Mouse (Mus musculus) MEL (cell line): ENCODE results near the gene Slc25a12. TPM values are rescaled to one million over a fixed set of nuclear protein-coding genes. Genes with fewer than 3 reads are reported as not detected.

Experiments
- DNase-seq: peaks from one replicate; pipeline ENCODE4 v3.0.0; 2011; ENCODE audit warnings: low read depth, low spot score
- H3K27ac ChIP-seq: 2 replicates; pipeline ENCODE4 v1.5.1; 2012; ENCODE audit warnings: low read depth, mild to moderate bottlenecking, control low read depth, low read length, moderate library complexity; ENCODE audit not compliant: control insufficient read depth
- H3K27me3 ChIP-seq, 2 experiments: fragments of 150-350 bp in 1 of 2; sonication (generic) in 1 of 2; 2 replicates each; pipeline ENCODE4 v1.6.1; 2012; ENCODE audit warnings: low read length in 2 of 2, mild to moderate bottlenecking in 2 of 2, improper control_type of control experiment in 1 of 2, moderate library complexity in 1 of 2; ENCODE audit not compliant: insufficient read depth in 2 of 2, control insufficient read depth in 1 of 2
- H3K36me3 ChIP-seq, 2 experiments: 2 replicates each; pipeline ENCODE4 v1.6.1; 2012 to 2014; ENCODE audit warnings: low read length in 2 of 2, improper control_type of control experiment in 1 of 2, inconsistent platforms in 1 of 2, mild to moderate bottlenecking in 1 of 2; ENCODE audit not compliant: insufficient read depth in 2 of 2, control insufficient read depth in 1 of 2
- H3K4me1 ChIP-seq, 2 experiments: fragments of 150-350 bp in 1 of 2; sonication (generic) in 1 of 2; 2 replicates each; pipeline ENCODE4 v1.6.1; 2012; ENCODE audit warnings: low read length in 2 of 2, improper control_type of control experiment in 1 of 2, mild to moderate bottlenecking in 1 of 2; ENCODE audit not compliant: insufficient read depth in 2 of 2, control insufficient read depth in 1 of 2
- H3K4me3 ChIP-seq, 2 experiments: fragments of 150-350 bp in 1 of 2; sonication (generic) in 1 of 2; 2 replicates each; pipeline ENCODE4 v1.5.1; 2012; ENCODE audit warnings: low read depth in 2 of 2, low read length in 2 of 2, mild to moderate bottlenecking in 2 of 2, moderate library complexity in 2 of 2, control low read depth in 1 of 2, improper control_type of control experiment in 1 of 2; ENCODE audit not compliant: control insufficient read depth in 1 of 2, insufficient read depth in 1 of 2
- H3K79me2 ChIP-seq: 2 replicates; pipeline ENCODE4 v1.6.1; 2012; ENCODE audit warnings: mild to moderate bottlenecking, low read length, moderate library complexity; ENCODE audit not compliant: control insufficient read depth, poor library complexity, insufficient read depth
- H3K9ac ChIP-seq: 2 replicates; pipeline ENCODE4 v1.6.1; 2012; ENCODE audit warnings: low read depth, mild to moderate bottlenecking, control low read depth, low read length, moderate library complexity; ENCODE audit not compliant: control insufficient read depth, poor library complexity, severe bottlenecking
- H3K9me3 ChIP-seq: fragments of 150-350 bp; sonication (generic); replicated peaks from 2 replicates; pipeline ENCODE4 v1.6.1; 2012; ENCODE audit warnings: mild to moderate bottlenecking, low read length, improper control_type of control experiment, moderate library complexity; ENCODE audit not compliant: insufficient read depth
- CHD1 ChIP-seq: IDR thresholded peaks from 2 replicates; pipeline ENCODE4 v1.6.1; 2012; ENCODE audit warnings: low read depth, mild to moderate bottlenecking, inconsistent platforms, low read length, improper control_type of control experiment
- CHD2 ChIP-seq: IDR thresholded peaks from 2 replicates; pipeline ENCODE4 v1.6.1; 2011; ENCODE audit warnings: low read length, improper control_type of control experiment
- CTCF ChIP-seq, 3 experiments: IDR thresholded peaks in 2 of 3; conservative IDR thresholded peaks in 1 of 3; 2 replicates each; pipeline ENCODE4 v1.5.1; 2011 to 2012; ENCODE audit warnings: low read length in 3 of 3, low read depth in 2 of 3, mild to moderate bottlenecking in 2 of 3, improper control_type of control experiment in 1 of 3, inconsistent platforms in 1 of 3, mixed read lengths in 1 of 3, moderate library complexity in 1 of 3; ENCODE audit not compliant: control insufficient read depth in 1 of 3, insufficient read depth in 1 of 3, poor library complexity in 1 of 3, severe bottlenecking in 1 of 3
- E2F4 ChIP-seq: IDR thresholded peaks from 2 replicates; pipeline ENCODE4 v1.6.1; 2011; ENCODE audit warnings: low read depth, low read length, improper control_type of control experiment, borderline replicate concordance
- ETS1 ChIP-seq: IDR thresholded peaks from 2 replicates; pipeline ENCODE4 v1.6.1; 2012; ENCODE audit warnings: low read depth, mild to moderate bottlenecking, inconsistent platforms, low read length, improper control_type of control experiment, moderate library complexity
- GABPA ChIP-seq: IDR thresholded peaks from 2 replicates; pipeline ENCODE4 v1.6.1; 2012; ENCODE audit warnings: low read depth, mild to moderate bottlenecking, inconsistent platforms, low read length, improper control_type of control experiment, moderate library complexity
- GATA1 ChIP-seq: IDR thresholded peaks from 2 replicates; pipeline ENCODE4 v1.6.1; 2011; ENCODE audit warnings: low read depth, low read length, improper control_type of control experiment
- HCFC1 ChIP-seq: IDR thresholded peaks from 2 replicates; pipeline ENCODE4 v1.6.1; 2012; ENCODE audit warnings: low read depth, mild to moderate bottlenecking, inconsistent platforms, low read length, improper control_type of control experiment, moderate library complexity
- MAX ChIP-seq: IDR thresholded peaks from 2 replicates; pipeline ENCODE4 v1.6.1; 2011; ENCODE audit warnings: low read length, improper control_type of control experiment
- MAZ ChIP-seq: IDR thresholded peaks from 2 replicates; pipeline ENCODE4 v1.6.1; 2012; ENCODE audit warnings: low read depth, mild to moderate bottlenecking, inconsistent platforms, low read length, improper control_type of control experiment
- MXI1 ChIP-seq: IDR thresholded peaks from 2 replicates; pipeline ENCODE4 v1.6.1; 2011; ENCODE audit warnings: mild to moderate bottlenecking, low read depth, low read length, improper control_type of control experiment
- MYB ChIP-seq: IDR thresholded peaks from 2 replicates; pipeline ENCODE4 v1.6.1; 2011; ENCODE audit warnings: mild to moderate bottlenecking, low read depth, low read length, improper control_type of control experiment
- MYC ChIP-seq: IDR thresholded peaks from 2 replicates; pipeline ENCODE4 v1.6.1; 2011; ENCODE audit warnings: low read depth, mild to moderate bottlenecking, low read length, improper control_type of control experiment, moderate library complexity
- NRF1 ChIP-seq: IDR thresholded peaks from 2 replicates; pipeline ENCODE4 v1.6.1; 2014; ENCODE audit warnings: low read depth, mild to moderate bottlenecking, inconsistent platforms, low read length, improper control_type of control experiment, moderate library complexity; ENCODE audit not compliant: poor library complexity, insufficient read depth, severe bottlenecking
- POLR2AphosphoS2 ChIP-seq: IDR thresholded peaks from 2 replicates; pipeline ENCODE4 v1.6.1; 2011; ENCODE audit warnings: low read length, improper control_type of control experiment
- RAD21 ChIP-seq: IDR thresholded peaks from 2 replicates; pipeline ENCODE4 v1.6.1; 2011; ENCODE audit warnings: mild to moderate bottlenecking, low read depth, low read length, improper control_type of control experiment
- RCOR1 ChIP-seq: IDR thresholded peaks from 2 replicates; pipeline ENCODE4 v1.6.1; 2012; ENCODE audit warnings: low read depth, mild to moderate bottlenecking, inconsistent platforms, low read length, improper control_type of control experiment
- SIN3A ChIP-seq: IDR thresholded peaks from 2 replicates; pipeline ENCODE4 v1.6.1; 2012; ENCODE audit warnings: low read length, improper control_type of control experiment, inconsistent platforms
- SMC3 ChIP-seq: IDR thresholded peaks from 2 replicates; pipeline ENCODE4 v1.6.1; 2011; ENCODE audit warnings: low read depth, low read length, improper control_type of control experiment
- TCF12 ChIP-seq: IDR thresholded peaks from 2 replicates; pipeline ENCODE4 v1.6.1; 2014; ENCODE audit warnings: low read depth, mild to moderate bottlenecking, inconsistent platforms, low read length, improper control_type of control experiment, moderate library complexity
- UBTF ChIP-seq: IDR thresholded peaks from 2 replicates; pipeline ENCODE4 v1.6.1; 2012; ENCODE audit warnings: low read depth, mild to moderate bottlenecking, inconsistent platforms, low read length, improper control_type of control experiment, moderate library complexity, borderline replicate concordance; ENCODE audit not compliant: insufficient read depth
- USF1 ChIP-seq: IDR thresholded peaks from 2 replicates; pipeline ENCODE4 v1.6.1; 2014; ENCODE audit warnings: low read depth, mild to moderate bottlenecking, inconsistent platforms, low read length, improper control_type of control experiment, moderate library complexity
- USF2 ChIP-seq, 2 experiments: IDR thresholded peaks; 2 replicates each; pipeline ENCODE4 v1.6.1; 2011 to 2012; ENCODE audit warnings: improper control_type of control experiment in 2 of 2, low read length in 2 of 2, borderline replicate concordance in 1 of 2, inconsistent platforms in 1 of 2, low read depth in 1 of 2, mild to moderate bottlenecking in 1 of 2; ENCODE audit not compliant: insufficient read depth in 1 of 2
- ZC3H11A ChIP-seq: IDR thresholded peaks from 2 replicates; pipeline ENCODE4 v1.6.1; 2012; ENCODE audit warnings: low read depth, mild to moderate bottlenecking, inconsistent platforms, low read length, improper control_type of control experiment
- ZKSCAN1 ChIP-seq: IDR thresholded peaks from 2 replicates; pipeline ENCODE4 v1.6.1; 2012; ENCODE audit warnings: low read depth, mild to moderate bottlenecking, inconsistent platforms, low read length, improper control_type of control experiment, moderate library complexity
- ZMIZ1 ChIP-seq: IDR thresholded peaks from 2 replicates; pipeline ENCODE4 v1.6.1; 2012; ENCODE audit warnings: low read depth, mild to moderate bottlenecking, inconsistent platforms, low read length, improper control_type of control experiment, moderate library complexity
- ZNF384 ChIP-seq: IDR thresholded peaks from 2 replicates; pipeline ENCODE4 v1.6.1; 2012; ENCODE audit warnings: low read depth, mild to moderate bottlenecking, inconsistent platforms, low read length, improper control_type of control experiment
- polyA plus RNA-seq, 2 experiments: library from polyadenylated mRNA; stranded (reverse) in 1 of 2; unstranded in 1 of 2; fragments of >175 nt in 1 of 2; fragments of >200 nt in 1 of 2; gene quantifications; 2 replicates each; pipeline versions ENCODE4 v1.2.1 to v1.2.4; 2012; ENCODE audit warnings: low replicate concordance in 2 of 2, low read depth in 1 of 2; ENCODE audit not compliant: insufficient read length in 2 of 2, insufficient read depth in 1 of 2, missing spikeins in 1 of 2
- total RNA-seq: library from RNA; depleted of rRNA; stranded (reverse); fragments of 300-350 nt; gene quantifications from 2 replicates; pipeline ENCODE4 v1.2.3, GENCODE M21; 2012

Slc25a12 gene
- total and polyA plus RNA-seq, 3 experiments, result 63.2 to 98.6 TPM; not detected in 1

DNA sequence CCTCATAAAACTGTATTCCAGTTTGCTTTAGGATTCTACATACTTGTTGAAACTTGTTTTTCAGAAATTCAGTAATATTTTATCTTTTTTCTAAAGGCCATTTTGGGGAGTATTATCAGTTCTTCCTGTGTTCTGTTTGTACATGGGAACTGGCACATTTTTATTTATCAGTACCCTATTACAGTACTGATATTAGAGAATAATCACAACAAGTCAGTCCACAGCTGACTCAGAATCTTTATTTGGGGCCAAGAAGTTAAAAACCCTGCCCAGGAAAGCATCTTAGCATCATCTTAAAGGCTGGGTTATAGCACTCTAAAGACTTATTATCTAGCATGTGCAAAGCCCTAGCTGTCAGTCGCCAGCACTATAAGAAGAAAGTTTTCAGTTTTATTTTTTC lies 137.9 kb downstream of the Slc25a12 start:
- Histone ChIP-seq H3K9me3 (no peaks in the 10 kb centered on the region), H3K4me1 (peaks cover 0 to 6% of the 10 kb centered on the region in 2 experiments; a peak in 2 of 4 replicates), H3K79me2 (no peaks in the 10 kb centered on the region), H3K36me3 (peaks cover 2 to 8% of the 10 kb centered on the region in 2 experiments), H3K4me3 (no peak overlapping the region), H3K9ac (no peak overlapping the region), H3K27ac (no peak overlapping the region), H3K27me3 (no peaks in the 10 kb centered on the region)
- TF ChIP-seq GATA1 (no peak), SIN3A (peak; percentile 20; the same call in 1 of the 2 replicates), UBTF (no peak), ZC3H11A (no peak), ZNF384 (no peak), GABPA (no peak), CHD2 (no peak), ZMIZ1 (no peak), ETS1 (peak; percentile 38; the same call in 1 of the 2 replicates), MAZ (no peak), USF1 (no peak), USF2 (IDR thresholded peaks at IDR 0.05; ENCODE audit: borderline replicate concordance in 1 of 2, insufficient read depth in 1 of 2, low read depth in 1 of 2, low read length in 2 of 2) (no peak), E2F4 (no peak), RCOR1 (peak; percentile 62; the same call in 1 of the 2 replicates), CTCF (IDR thresholded peaks at IDR 0.05 in 2 of 3, conservative IDR thresholded peaks at IDR 0.05 in 1 of 3; ENCODE audit: control insufficient read depth in 1 of 3, insufficient read depth in 1 of 3, low read depth in 2 of 3, low read length in 3 of 3, poor library complexity in 1 of 3, severe bottlenecking in 1 of 3) (no peak), HCFC1 (no peak), SMC3 (no peak), TCF12 (0 out of 2 replicates have a peak, but pooled peaks have one; percentile 22), MYC (no peak), MYB (no peak), POLR2AphosphoS2 (no peak), ZKSCAN1 (no peak)
- no peak for DNase-seq

DNA sequence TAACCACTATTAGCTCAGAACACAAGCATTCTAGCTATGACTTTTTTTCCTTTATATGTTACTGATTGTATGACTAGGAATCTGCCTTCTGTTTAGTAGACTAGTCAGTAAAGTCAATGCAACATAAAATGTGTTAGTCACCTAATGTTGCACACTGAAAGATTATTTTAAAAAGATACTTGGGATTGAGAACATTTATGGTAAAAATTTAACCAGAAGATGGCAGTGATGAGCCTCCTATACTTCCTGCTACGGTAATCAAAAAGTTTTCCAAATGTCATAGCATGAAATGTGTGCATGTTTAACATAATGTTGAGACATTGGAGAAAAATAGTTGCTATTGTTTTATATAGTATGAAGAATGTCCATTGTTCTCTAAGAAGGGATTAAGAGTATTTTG lies 140.2 kb downstream of the Slc25a12 start:
- Histone ChIP-seq H3K27ac (no peak overlapping the region), H3K27me3 (no peaks in the 10 kb centered on the region), H3K4me3 (no peak overlapping the region), H3K36me3 (peaks cover 2 to 6% of the 10 kb centered on the region in 2 experiments), H3K9ac (no peak overlapping the region), H3K9me3 (no peaks in the 10 kb centered on the region), H3K79me2 (no peaks in the 10 kb centered on the region), H3K4me1 (peaks cover 0 to 6% of the 10 kb centered on the region in 2 experiments; a peak in 2 of 4 replicates)
- TF ChIP-seq SMC3, result peak; percentile 71
- no peak for TF ChIP-seq NRF1
- no peak for TF ChIP-seq GABPA
- no peak for TF ChIP-seq SIN3A
- TF ChIP-seq CHD1, result no peak
- no peak for TF ChIP-seq ZKSCAN1
- peak; percentile 64 for TF ChIP-seq RAD21
- TF ChIP-seq CTCF (IDR thresholded peaks at IDR 0.05 in 2 of 3, conservative IDR thresholded peaks at IDR 0.05 in 1 of 3; ENCODE audit: control insufficient read depth in 1 of 3, insufficient read depth in 1 of 3, low read depth in 2 of 3, low read length in 3 of 3, poor library complexity in 1 of 3, severe bottlenecking in 1 of 3), result peak in 2 of 3 experiments; percentile 30 to 63; a peak in 4 of 6 replicates
- TF ChIP-seq ZC3H11A, result peak; percentile 49
- no peak for TF ChIP-seq UBTF
- TF ChIP-seq POLR2AphosphoS2, result no peak
- no peak for TF ChIP-seq ZNF384
- TF ChIP-seq MXI1, result no peak
- TF ChIP-seq MAX, result no peak
- TF ChIP-seq USF2 (IDR thresholded peaks at IDR 0.05; ENCODE audit: borderline replicate concordance in 1 of 2, insufficient read depth in 1 of 2, low read depth in 1 of 2, low read length in 2 of 2), result no peak
- peak; percentile 43 for DNase-seq
